Mouse (Mus musculus) 3134 (cell line): ENCODE results near the gene Agbl4.

Source experiments
- DNase-seq: peaks from one replicate; pipeline ENCODE4 v3.0.0-alpha.2; 2011; ENCODE audit warnings: low spot score; ENCODE audit not compliant: insufficient read length; ENCODE audit errors: extremely low read depth

Agbl4 gene

DNA sequence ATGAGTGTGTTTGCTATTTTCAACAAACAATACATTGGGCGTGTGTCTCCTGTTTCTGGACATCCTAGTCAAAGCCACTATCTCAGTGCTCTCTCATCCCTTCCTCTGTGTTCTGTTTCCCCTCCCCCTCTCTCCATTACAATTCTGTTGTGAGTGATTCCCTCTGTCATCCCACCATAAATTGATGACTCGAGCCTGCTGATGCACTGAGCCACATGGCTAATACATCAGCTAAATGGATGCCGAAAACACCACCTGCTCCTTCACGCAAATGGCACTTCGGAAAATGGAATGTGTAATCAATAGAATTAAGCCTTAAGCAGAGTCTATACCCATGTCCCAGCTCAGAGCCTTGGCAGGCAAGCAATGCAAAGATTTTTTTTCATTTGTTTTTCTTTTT lies 854.5 kb downstream of the Agbl4 start:
- no peak for DNase-seq

DNA sequence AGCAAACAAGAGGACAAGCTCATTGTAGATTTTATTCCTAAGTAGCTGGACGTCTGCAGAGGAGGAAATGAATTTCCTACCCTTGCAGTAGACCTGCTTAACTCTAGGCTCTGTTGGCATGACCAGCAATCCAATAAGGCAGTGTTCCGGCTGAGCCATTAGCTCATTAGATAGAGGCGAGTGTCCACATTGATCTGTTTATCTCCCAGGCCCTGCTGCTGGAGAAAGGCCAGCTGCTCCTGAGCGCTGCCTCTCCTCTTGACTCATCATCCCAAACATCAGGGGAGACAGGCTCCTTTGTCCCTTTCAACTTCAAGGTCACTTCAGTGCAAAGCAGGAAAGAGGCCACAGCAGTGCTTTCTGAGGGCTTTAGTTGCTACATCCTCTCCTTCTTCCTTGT lies 858.0 kb downstream of the Agbl4 start:
- DNase-seq = no peak

DNA sequence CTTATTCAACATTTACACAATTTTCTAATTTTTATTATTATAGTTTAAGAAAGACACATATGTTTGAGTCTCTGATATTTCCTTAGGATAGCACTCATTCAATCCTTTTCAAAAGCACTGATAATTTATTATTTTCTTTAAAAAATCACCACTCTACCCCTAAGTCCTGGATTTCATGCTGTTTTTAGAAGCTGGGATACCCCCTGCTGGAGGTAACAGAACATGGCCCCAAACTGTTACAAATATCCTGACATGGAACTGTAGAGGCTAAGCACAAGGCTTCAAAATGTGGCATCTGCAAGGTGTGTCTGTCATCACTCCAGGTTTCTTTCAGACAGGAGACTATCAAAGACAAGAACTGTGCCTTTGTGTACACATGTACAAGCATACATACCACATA lies 859.5 kb downstream of the Agbl4 start:
- DNase-seq = no peak

DNA sequence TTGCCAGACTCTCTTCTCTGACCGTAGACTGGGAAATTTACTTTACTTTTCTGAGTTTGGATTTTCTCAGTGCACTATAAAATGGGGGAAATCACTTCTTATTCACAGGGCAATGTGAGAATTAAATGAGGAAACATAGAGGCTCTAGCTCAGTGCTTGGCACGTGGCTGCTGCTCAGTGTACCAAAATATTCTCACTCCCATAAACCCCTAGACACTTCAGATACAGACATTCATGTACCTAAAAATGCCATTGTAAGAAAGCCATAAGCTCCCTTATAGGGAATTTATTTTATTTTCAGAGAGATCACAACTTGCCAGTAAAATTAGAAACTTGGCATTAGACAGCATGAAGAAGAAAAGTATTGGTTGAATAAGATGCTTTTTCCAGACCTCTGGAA lies 883.5 kb downstream of the Agbl4 start:
- no peak for DNase-seq

DNA sequence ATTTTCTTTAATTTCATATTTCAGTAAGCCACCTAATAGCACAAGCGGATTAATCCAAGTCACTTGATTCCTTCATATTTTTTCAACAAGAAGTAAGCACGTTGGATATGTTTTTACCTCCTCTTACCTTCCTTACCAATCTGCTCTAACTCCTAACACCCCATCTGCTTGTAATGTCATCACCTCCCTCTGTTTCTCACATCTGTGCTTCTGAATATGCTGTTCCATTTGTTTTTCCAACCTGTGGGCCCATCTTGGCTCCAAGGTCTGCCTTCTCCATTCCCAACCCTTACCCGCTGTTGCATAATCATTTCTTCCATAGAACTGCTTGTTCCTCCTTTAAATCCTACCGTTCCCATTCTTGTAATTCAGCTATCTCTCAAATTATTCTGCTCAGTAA lies 884.4 kb downstream of the Agbl4 start:
- no peak for DNase-seq

DNA sequence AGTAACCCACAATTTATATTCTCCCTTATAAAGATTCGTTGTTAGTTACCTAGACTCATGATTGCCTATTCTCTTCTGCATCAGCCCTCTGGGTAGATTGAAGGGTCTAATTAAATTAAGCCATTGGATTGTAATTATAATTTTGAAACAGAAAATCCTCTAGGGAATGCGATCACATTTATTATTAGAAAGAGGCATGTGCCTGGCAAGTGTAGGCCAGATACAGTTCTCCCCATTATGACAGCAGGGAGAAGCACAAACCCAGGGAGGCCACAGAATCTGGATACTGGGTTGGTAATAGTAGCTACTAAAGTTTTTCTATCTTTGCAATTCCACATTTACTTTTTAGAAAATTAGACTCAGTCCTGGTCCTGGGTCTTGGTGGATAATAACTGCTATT lies 887.2 kb downstream of the Agbl4 start:
- DNase-seq = no peak

DNA sequence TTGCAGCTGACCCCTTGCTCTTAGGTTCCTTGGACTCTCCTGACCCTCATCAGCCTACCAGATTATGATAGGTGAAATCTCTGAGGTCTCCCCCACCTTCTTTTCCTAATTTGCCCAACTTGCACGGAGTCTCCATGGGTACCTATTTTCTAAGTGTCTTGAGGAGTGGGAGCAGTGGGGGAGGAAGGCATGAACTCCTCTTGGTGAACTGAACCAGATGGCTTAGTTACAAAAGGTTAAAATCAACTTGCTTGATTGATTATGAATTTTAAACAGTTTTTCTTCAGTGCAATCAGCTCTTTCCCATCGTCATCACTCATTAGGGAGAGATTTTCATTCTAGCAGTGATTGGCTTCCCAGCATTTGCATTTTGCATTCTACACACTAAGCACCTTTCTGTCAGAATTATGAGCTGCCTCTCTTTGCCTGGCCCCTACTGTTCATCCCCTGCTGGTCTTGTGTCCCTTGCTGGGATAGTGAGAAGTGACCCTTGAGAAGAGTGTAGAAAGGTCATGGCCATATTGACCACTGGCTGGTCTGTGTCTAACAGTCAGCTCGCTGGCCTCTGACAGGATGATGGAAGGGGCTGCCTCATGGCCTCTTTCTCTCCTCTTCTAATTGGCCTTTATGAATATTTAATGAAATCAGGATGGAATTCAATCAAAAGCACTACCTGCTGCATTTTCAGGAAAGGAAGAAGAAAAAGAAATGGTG lies 897.2 kb downstream of the Agbl4 start:
- DNase-seq = no peak

DNA sequence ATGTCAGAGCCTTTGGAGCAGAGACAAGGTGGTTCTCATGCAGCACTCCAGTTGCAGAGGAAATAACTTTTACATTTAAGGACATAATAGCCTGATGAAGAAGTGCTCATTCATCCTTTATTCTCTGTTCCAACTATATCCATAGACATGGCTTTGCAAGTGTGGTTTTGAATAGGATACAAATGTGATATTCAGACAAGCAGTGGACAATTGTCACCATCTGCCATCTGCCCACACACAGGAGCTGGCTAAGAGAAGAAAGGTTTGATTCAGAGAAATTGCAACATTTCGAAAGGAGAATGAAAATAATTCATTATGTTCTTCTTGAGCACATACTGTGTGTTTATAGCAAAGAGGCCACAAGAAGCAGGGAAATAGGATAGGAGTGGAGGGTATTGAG lies 909.1 kb downstream of the Agbl4 start:
- DNase-seq = no peak

DNA sequence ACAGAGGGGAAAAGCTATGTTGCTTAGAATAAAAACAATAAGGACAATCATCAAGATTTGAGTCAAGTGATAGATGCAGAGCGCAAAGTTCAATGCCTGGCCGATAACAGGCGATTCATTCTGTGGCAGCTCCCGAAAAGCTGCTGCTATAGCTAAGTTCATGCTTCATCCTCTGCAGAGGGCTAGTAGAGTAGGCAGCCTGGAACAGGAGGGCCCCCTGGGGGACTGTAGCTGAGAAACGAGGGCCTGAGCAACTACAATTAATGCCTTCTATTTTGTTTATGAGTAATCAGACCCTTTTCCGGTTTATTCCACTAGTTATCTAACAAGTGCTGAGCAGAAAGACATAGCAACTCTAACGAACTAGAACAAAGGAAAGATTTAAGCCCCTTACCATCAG lies 909.7 kb downstream of the Agbl4 start:
- no peak for DNase-seq

DNA sequence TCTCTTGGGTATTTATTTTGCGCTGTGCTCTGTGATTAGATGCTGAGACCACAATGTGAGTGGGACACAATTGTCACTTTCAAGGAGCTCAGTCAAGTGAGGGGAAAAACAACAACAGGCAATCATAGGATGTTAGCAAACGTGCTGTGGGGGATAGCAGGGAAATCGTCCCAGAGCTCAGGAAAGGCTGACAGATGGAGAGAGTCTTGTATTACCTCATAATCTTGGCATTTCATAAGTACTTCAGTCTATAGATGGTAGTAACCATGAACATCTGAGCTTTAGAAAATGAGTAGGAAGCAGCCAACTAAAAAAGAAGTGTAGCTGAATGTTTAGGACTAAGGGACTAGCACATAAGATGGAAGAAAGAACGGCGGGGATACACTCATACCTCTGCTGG lies 910.2 kb downstream of the Agbl4 start:
- DNase-seq = no peak

DNA sequence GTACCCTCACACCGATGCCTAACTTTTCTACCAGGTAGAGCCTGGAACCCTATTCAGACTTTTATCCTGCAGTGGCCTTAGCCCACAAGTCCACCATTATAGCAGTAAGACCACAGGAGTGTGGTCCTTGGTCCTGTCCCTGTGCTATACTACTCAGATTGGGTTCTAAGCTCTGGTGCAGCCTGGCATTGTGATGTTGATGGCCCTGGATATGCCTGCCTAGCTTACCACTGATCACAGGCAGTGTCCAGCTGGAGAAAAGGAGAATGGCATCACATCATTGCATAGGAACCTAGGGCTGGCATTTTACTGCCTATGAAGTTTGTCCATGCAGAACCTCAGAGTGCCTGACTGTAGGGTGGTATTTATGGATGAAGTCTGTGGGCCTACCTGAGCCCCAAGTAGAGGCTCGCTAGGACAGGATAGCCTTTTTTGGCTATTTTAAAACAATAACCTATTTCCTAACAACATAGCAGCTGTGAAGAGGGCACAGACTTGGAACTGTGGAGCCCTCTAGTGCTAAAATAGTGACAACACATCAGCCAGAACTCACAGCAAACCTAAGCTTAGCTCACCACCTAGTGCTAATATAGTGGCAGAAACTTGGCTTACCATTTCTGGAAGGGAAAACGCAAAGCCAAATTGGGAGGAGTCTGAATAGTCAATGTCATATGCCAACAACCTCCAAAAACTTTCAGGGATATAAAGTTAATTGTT lies 911.3 kb downstream of the Agbl4 start:
- no peak for DNase-seq

DNA sequence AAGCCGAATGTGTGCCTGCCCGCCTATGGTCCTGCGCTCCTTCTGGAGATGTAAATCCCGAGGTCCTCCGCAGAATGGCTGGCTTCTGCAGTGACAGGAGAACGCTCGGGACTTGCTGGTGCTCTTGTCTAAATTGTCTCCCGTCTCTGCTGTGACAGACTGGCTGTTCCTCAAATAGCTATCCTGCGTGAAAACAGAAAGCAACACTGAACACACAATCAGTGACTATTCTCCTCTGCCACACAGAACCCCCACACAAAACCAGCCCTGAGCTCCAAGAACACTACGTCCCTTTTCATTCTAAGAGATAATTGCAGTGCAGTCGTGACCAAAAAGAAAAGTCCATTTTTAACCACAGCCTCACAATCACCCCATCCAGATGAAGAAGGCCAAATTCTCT lies 929.6 kb downstream of the Agbl4 start:
- DNase-seq = no peak

DNA sequence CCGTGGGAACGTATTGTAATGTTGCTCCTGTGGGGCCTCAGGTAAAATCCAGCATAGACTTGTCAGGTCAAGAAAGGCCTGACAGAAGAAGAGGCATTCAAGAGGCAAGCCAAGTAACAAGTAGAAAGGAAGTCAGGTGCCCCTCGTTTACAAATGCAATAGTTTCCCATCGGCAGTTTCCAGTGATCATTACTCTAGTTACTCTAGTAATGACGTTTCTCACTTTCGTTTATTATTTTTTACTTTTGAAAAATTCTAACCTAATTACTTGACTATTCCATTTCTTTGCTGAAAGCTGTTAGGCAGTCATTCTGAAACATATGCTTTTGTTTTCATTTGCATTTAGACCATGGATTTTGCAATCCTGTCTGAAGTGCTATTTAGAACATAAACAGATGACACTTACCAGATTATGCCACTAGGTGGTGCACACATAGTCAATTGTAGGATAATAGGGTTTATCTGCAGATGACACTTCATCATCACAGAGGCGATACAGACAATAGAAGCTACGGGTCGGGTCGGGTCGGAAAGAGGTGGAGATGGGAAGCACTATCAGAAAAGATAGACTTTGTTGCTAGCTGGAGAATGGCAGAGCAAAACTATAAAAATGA lies 930.4 kb downstream of the Agbl4 start:
- no peak for DNase-seq

DNA sequence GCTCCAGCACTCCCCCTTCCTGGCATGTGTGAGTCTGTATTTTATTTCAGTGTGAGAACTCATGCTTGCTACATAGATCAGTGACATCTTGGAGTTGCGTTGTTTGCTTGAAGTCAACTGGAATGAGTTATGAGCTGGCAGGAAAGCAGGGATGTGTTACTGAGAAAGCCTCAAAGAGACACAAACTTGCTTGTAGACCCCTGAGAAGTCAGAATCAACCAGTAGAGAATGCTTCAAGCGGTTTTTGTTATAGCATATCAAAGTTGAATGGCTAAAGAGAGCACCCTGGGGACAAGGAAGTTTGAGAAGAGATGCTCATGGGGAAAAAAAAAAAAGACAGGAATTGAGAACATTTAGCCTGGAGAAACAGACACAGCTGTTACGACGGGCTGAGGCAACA lies 932.0 kb downstream of the Agbl4 start:
- no peak for DNase-seq

DNA sequence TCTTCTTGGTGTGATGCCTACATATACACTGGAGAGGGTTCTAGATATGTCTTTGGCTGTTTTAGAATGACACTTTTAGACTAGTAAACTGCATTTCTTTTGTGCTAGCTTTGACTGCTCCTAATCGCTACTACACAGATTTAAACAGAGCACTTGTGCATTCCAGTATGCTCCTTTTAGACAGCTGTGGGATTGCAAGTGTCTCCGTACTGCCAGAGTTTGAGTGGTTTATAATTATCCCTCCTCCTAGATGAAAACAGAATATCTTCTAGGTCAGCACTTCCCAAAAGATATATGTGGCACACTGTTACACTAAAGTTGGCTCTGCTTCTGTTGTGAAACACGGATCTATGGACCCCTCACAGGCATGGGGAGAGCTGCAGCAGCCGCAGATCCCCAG lies 935.4 kb downstream of the Agbl4 start:
- DNase-seq = no peak

DNA sequence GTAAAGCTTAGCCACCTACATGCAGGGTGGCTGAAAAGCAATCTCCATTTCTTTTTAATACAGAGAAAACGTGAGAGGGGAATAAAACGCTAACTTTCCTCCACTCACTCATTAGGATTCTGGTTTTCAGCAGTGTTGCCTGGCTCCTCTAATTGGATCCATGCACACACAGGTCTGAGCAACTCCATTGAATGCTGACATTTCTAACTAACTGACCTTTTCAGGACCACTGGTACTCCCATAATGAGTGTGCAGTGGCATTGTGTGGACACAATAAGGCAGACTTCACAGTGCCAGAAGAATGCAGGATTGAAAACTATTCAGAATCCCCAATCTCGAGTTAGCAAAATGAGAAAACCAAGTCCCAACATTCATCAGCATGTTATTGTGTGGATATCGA lies 952.5 kb downstream of the Agbl4 start:
- DNase-seq = no peak

DNA sequence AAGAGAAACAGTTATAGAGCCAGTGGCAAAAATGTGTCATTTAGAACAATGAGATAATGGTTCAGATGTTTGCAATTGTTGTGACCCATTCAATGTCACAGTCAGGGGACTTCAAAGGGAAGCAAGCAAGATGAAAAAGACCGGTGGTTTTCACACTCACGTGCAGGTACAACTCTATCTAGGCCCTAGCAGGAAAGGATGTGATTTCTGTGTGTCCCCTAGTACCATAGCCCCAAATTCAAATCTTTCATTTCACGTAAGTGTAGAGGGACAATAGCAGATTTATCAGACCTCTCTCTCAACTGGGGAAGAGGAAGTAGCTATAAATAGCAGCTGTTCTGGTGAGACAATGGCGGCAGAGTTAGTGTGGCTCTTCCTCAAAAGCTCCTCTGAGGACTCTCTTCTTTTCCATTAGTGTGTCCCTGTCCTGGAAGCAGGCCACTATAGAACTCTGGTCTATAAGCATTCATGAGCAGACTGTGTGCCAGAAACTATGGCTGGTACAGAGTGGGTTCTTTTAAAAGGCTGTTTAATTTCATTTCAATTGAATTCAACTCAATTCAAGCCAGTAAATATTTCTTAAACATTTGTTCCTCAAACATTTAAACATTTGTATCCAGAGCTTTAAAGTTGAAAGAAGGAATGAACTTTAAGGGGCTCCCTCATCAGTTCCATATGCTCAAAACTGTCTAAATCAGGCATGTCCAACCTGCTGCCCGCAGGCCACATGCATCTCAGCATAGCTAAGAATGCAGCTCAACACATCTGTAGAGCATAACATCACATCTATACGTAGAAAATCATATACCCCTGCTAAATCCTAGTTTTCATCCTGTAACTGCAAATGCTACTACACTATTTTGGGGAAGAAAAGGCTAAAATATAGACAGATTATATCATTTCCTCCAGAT lies 953.4 kb downstream of the Agbl4 start:
- no peak for DNase-seq

DNA sequence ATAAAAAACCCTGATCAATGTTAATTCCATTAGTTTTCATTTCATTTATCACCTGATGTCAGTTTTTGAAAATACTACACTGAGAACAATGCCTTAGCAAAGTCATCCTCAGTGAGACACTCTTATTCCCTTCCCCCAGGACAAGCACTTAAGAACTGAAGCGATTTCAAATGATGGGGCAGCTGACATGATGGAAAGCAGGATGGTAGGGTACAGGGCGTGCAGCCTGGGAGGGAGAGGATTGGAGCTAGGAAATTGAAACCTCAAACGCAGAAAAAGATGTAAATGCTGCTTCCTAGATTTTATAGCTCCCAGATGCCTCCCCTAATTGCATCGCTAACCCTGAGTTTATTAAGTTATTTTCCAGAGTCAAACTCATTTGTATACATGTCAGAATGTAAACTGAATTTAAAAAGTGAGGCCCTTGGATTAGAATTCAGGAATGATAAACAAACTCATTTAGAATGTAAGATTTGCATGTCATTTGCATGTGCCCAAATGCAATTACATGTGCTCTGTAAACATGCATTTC lies 959.2 kb downstream of the Agbl4 start:
- DNase-seq = no peak

DNA sequence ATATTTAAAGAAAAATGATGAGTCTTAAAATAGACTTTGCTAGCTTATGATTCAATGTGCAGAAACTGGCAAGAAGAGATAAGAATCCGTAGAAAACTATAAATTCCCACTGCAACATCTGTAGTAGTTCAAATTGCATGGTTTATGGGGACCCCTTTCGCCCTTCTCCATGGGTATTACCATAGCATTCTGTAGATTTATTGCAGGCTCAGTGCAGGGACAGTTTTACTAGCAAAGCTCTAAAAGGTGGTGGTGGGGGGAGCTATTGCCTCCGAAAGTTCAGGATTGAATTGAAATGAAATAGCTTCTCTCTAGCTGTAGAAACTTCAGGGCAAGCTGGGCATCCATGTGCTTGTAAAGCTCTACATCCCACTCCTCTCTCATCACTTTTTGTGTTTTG lies 959.7 kb downstream of the Agbl4 start:
- DNase-seq = no peak

DNA sequence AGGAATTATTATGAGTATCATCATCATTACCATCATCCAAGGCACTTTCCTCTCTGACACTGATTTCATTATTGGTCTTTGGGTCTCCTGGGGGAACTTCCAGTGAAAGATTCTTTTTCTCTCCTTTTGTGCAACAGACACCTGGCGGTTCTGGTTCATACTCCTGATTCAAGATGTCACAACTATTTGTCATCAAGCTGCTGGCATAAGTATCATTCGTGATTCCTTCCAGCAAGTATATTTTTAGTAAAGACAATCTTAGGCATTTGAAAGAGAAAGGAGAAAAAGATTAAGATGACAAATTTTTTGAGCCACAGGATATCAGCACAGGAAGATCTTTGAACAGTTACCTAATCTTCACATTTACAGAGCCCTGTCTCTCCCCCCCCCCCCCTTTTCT lies 966.7 kb downstream of the Agbl4 start:
- no peak for DNase-seq

DNA sequence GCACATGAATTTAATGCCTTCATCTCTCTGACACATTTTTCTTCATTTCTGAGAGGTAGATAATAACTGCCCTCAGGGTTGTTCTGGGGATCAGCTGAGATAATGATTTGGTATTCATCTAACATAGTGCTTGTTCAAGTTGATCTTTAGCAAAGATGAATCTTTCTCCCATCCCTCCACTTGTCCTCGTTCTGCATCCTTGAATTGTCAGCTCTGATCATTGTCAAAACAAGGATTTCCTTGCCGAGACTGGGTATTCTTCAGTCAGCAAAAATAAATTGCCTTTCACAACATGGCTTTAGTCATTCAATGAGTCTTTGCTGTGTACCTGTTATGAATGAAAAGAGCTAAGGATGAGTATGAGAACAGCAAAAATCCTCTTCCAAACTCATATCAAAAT lies 970.3 kb downstream of the Agbl4 start:
- DNase-seq = no peak
